Mouse (Mus musculus) MEL-GATA-1-ER (cell line): Measurements from ENCODE around the gene Drc7.
A peak's percentile ranks its signal among the peaks of the same experiment; 100 is the strongest.

Experiments
- DNase-seq: peaks from one replicate; pipeline ENCODE4 v3.0.0-alpha.2; 2012; ENCODE audit warnings: low read depth; ENCODE audit errors: extremely low read depth

The Drc7 gene

GRCm38 (mm10) chr8:95058661-95059060 is 3.8 kb downstream of the Drc7 start:
- peak; percentile 87 for DNase-seq

- peak; percentile 52 for DNase-seq
These were observed 5.1 kb downstream of the Drc7 start for GRCm38 (mm10) chr8:95059812-95060533.

- DNase-seq, result no peak
These were observed 9.6 kb downstream of the Drc7 start for GRCm38 (mm10) chr8:95064531-95064930.

DNA sequence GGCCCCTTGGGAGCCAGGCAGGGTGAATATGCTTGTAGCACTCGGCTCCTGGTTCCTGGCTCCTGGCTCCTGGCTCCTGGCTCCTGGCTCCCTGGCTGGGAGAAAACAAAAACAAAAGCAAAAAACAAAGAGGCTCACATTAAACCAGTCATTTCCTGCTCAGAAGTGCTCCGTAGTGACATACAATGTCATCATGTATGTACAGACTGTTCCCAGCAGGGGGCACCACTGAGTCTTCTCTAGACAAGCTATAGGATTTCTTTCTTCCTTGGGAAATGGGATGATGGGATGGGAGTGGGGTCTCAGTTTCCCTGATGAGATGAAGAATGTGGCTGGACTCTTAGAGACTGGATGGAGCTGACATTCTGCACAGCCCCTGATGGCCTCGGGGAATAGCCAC is 12.7 kb downstream of the Drc7 start:
- peak; percentile 44 for DNase-seq

- DNase-seq, result no peak
These were observed 20.6 kb downstream of the Drc7 start for GRCm38 (mm10) chr8:95075504-95075903.

DNA sequence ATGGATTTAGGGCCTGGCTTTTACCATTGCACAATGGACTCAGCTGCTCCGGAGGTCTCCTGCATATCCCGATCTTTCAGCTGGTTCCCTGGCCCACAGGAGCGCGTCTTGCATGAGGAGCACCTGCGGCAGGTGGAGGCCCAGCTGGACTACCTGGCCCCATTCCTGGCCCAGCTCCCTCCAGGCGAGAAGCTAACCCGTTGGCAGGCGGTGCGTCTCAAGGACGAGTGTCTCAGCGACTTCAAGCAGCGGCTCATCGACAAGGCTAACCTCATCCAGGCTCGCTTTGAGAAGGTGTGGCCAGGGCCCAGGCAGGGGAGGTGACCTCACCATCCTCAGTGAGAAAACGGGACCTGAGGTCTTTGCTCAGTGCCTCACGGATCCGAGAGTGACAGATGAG is 21.2 kb downstream of the Drc7 start:
- DNase-seq, result no peak

DNA sequence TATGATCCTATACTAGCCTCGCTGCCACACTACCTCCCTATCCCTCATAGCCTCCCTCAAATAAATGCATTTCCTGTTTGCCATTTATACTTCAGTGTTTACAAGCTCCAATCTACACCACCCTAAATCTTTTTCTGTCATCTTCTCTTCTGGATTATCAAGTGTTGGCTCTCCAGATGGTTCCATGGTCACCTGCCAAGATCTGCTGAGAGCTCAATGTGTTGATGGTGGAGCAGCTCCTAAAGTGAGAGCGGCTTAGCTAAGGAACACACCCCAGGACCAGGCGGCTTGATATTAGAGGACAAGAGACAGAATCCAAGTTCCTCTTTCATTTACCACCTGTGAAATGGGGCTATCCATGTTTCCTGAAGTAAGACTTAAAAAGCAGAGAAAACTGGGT is 23.2 kb downstream of the Drc7 start:
- no peak for DNase-seq

GRCm38 (mm10) chr8:95079305-95079704 is 24.4 kb downstream of the Drc7 start:
- no peak for DNase-seq

- peak; percentile 99 for DNase-seq
These were observed 25.8 kb downstream of the Drc7 start, which contains the start of gene Katnb1 for GRCm38 (mm10) chr8:95080381-95081341. Katnb1 (plus strand) TSS chr8:95081186.

DNA sequence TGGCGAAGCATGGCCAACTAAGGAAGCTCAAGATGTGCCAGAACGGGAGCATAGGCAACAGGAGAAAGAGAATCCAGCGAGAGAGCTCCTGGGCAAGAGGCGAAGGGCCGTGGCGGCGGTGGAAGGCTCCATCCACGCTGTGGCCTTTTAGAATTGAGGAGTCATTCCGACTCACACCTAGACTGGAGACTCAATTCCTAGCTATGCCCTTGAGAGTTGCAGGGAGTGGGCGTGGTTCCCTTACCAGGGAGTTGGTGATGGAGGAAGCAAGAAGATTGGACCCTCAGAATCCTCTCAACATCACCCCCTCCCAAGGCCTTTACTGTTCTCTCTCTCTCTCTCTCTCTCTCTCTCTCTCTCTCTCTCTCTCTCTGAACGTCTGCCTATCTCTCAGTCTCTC is 26.7 kb downstream of the Drc7 start:
- DNase-seq, result peak; percentile 24

DNA sequence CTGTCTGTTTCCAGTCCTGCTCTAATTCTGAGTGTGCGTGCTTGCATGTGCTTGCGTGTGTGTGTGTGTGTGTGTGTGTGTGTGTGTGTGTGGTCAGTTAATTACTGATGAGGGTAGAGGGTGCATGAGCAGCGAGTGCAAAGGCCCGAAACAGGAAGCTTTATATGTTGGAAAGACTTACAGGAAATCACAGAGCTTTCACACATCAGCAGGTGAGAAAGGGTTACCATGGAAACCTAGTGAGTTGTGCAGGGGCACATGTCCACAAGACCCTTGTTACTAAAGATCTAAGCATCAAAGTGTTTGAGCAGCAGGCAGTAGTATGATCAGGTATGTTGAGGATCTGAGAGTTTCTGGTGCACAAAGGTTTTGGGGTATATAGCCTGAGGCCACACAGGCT is 29.4 kb downstream of the Drc7 start:
- DNase-seq, result no peak

- no peak for DNase-seq
These were observed 30.0 kb downstream of the Drc7 start for GRCm38 (mm10) chr8:95084744-95085431.

DNA sequence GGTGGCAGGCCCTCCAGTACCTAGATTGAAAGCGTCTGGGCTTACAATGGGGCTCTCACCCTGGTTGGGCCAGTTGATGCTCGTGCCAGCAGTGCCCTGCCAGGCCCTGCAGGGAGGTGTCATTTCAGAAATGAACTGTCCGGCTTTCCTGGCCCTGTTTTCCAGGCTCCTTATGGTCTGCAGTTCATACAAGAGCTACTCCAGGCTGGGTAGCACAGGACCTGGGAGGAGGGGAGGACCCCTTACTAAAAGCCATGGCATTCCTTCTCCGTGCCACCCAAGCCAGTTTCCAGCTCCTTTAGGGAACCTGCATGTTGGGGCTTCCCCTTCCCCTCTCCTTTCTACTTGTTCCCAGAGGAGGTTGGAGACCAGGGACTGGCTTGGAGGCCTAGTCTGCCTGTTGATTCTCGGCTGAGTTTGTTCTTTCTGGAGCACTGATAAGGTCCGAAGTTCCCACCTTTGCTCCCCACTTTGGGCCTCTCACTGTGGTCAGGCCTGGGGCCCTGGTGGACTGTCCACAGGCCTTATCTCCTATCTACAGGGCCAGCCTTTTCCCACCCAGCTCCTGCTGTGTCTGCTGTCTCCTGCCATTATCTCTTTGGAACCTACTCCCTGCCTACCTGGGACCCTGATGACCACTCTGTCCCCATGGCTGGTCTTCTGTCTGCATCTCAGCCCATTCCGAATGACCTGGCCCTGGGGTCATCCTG is 30.7 kb downstream of the Drc7 start:
- no peak for DNase-seq

DNA sequence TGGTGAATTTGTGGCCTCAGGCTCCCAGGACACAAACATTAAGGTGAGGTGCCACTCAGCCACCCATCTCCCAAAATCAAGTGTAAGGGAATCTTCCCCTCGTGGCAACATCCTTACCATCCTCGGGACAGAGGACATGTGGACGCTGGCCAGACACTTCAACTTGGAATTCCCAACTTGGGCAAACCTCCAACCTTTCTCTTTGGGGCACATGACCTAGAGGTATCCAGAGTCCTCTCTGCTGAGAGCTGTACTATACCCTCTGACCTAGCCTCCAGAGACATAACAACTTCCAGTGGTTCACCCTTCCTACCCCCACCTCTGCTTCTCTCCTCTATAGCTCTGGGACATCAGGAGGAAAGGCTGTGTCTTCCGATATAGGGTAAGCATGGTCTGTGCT is 38.7 kb downstream of the Drc7 start:
- no peak for DNase-seq

DNA sequence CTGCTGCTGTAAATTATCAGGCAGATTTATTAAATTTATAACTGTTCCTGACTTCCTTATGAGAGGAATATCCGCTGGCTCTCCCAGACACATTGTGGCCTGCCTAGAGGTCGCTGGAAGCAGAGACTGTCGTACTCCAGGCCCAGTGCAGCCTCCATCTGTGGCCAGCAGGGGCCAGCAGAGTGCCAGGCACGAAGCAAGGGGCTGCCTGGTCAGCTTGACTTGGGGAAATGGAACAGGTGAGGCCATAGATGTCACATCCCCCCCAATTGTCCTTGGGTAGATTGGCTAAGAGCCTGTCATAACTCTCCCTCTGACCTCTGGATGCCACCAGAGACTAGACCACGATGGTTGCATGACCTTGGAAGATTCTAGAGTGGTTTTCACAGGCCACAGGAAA is 44.1 kb downstream of the Drc7 start:
- no peak for DNase-seq

GRCm38 (mm10) chr8:95101972-95102371 is 47.1 kb downstream of the Drc7 start:
- DNase-seq, result no peak

GRCm38 (mm10) chr8:95107306-95107705 is 52.4 kb downstream of the Drc7 start:
- DNase-seq, result no peak

GRCm38 (mm10) chr8:95112594-95112993 is 57.7 kb downstream of the Drc7 start:
- DNase-seq, result no peak

- DNase-seq, result no peak
These were observed 58.2 kb downstream of the Drc7 start for GRCm38 (mm10) chr8:95113108-95113507.

GRCm38 (mm10) chr8:95113750-95114149 is 58.8 kb downstream of the Drc7 start:
- peak; percentile 20 for DNase-seq

GRCm38 (mm10) chr8:95123455-95123854 is 68.6 kb downstream of the Drc7 start:
- DNase-seq, result no peak
